Mouse (Mus musculus) CD4-positive, CD25-positive, alpha-beta regulatory T cell, adult 4 months (primary cell): ENCODE data around the gene Keap1. TPM values are rescaled to one million over a fixed set of nuclear protein-coding genes. Genes with fewer than 3 reads are reported as not detected.
"Not testable (repeated sequence)": the region's sequence is repeated elsewhere in the genome, so short reads cannot be mapped to it uniquely, and the experiment has no call there.

Experiments
- ATAC-seq: one replicate; pipeline ENCODE4 v1.8.0; 2017
- polyA plus RNA-seq, 2 experiments: library from polyadenylated mRNA; unstranded; fragments of 100-300 nt; shearing (Covaris generic); gene quantifications; one replicate each; pipeline ENCODE4 v1.2.1; 2017

Keap1 gene
- polyA plus RNA-seq, 2 experiments from 2014 or later, result 20.1 to 43.4 TPM

GRCm38 (mm10) chr9:21195736-21196505, 43.2 kb downstream of the Keap1 start:
- ATAC-seq, result not testable (repeated sequence)

GRCm38 (mm10) chr9:21194787-21195493, 44.2 kb downstream of the Keap1 start:
- ATAC-seq, result no peak

- no peak for ATAC-seq
Measured at GRCm38 (mm10) chr9:21193786-21194185, 45.4 kb downstream of the Keap1 start.

- no peak for ATAC-seq
Measured at GRCm38 (mm10) chr9:21190670-21191069, 48.5 kb downstream of the Keap1 start.

- ATAC-seq, result no peak
Measured at GRCm38 (mm10) chr9:21189905-21190304, 49.3 kb downstream of the Keap1 start.

- no peak for ATAC-seq
Measured at GRCm38 (mm10) chr9:21185436-21185835, 53.7 kb downstream of the Keap1 start.

GRCm38 (mm10) chr9:21184733-21185132, 54.4 kb downstream of the Keap1 start:
- no peak for ATAC-seq

- peak; percentile 69 for ATAC-seq
Measured at GRCm38 (mm10) chr9:21183905-21184413, 55.2 kb downstream of the Keap1 start.

GRCm38 (mm10) chr9:21183421-21183820, 55.7 kb downstream of the Keap1 start:
- peak; percentile 59 for ATAC-seq

- no peak for ATAC-seq
Measured at GRCm38 (mm10) chr9:21181421-21182220, 57.5 kb downstream of the Keap1 start.

GRCm38 (mm10) chr9:21180841-21181240, 58.3 kb downstream of the Keap1 start:
- no peak for ATAC-seq

- no peak for ATAC-seq
Measured at GRCm38 (mm10) chr9:21180402-21180801, 58.8 kb downstream of the Keap1 start.

Other genes with a start within 250 kb of the Keap1 start
- gene Mrpl4, start 236.6 kb downstream of the Keap1 start, polyA plus RNA-seq, result 100 to 1,000 TPM in 1 of 2 experiments, 10 to 100 TPM in 1; 94.9 to 122 TPM
- gene Icam1, start 223.4 kb downstream of the Keap1 start, polyA plus RNA-seq, result 100 to 1,000 TPM in 1 of 2 experiments, 10 to 100 TPM in 1; 66.8 to 106 TPM
- 1 to 10 TPM; 2.7 to 3.5 TPM for gene Icam4, start 210.0 kb downstream of the Keap1 start, polyA plus RNA-seq
- under 1 TPM in 1 of 2 experiments, not detected in 1; 0.20 TPM for gene Icam5, start 207.3 kb downstream of the Keap1 start, polyA plus RNA-seq
- gene Zglp1, start 172.3 kb downstream of the Keap1 start, polyA plus RNA-seq, result 1 to 10 TPM in 1 of 2 experiments, not detected in 1; 1.4 TPM
- under 1 TPM in 1 of 2 experiments, not detected in 1; 0.75 TPM for gene Gm49373, start 166.3 kb downstream of the Keap1 start, polyA plus RNA-seq
- 10 to 100 TPM; 13.9 to 16.5 TPM for gene Fdx1l, start 165.7 kb downstream of the Keap1 start, polyA plus RNA-seq
- 1 to 10 TPM in 1 of 2 experiments, under 1 TPM in 1; 0.20 to 2.9 TPM for gene Gm38431, start 147.4 kb downstream of the Keap1 start, polyA plus RNA-seq
- 10 to 100 TPM; 18.5 to 21.1 TPM for gene Raver1, start 147.4 kb downstream of the Keap1 start, polyA plus RNA-seq
- 10 to 100 TPM; 35.2 to 77.5 TPM for gene Tyk2, start 108.1 kb downstream of the Keap1 start, polyA plus RNA-seq
- 100 to 1,000 TPM; 100 to 115 TPM for gene Cdc37, start 89.4 kb downstream of the Keap1 start, polyA plus RNA-seq
- 1 to 10 TPM in 1 of 2 experiments, under 1 TPM in 1; 0.67 to 1.3 TPM for gene Pde4a, start 73.6 kb downstream of the Keap1 start, polyA plus RNA-seq
- gene S1pr5, start 9.1 kb upstream of the Keap1 start, polyA plus RNA-seq, result under 1 TPM in 1 of 2 experiments, not detected in 1; 0.12 TPM
- 10 to 100 TPM; 25.3 to 29.8 TPM for gene Atg4d, start 25.9 kb upstream of the Keap1 start, polyA plus RNA-seq
- gene Kri1, start 48.6 kb upstream of the Keap1 start, polyA plus RNA-seq, result 10 to 100 TPM; 25.2 to 45.3 TPM
- gene Cdkn2d, start 52.0 kb upstream of the Keap1 start, polyA plus RNA-seq, result 100 to 1,000 TPM; 124 to 126 TPM
- 1 to 10 TPM; 2.4 to 2.9 TPM for gene Ap1m2, start 73.0 kb upstream of the Keap1 start, polyA plus RNA-seq
- gene Slc44a2, start 81.3 kb upstream of the Keap1 start, polyA plus RNA-seq, result 100 to 1,000 TPM; 242 to 364 TPM
- gene Ilf3, start 128.5 kb upstream of the Keap1 start, polyA plus RNA-seq, result 100 to 1,000 TPM; 127 to 203 TPM
- gene Qtrt1, start 172.5 kb upstream of the Keap1 start, polyA plus RNA-seq, result 10 to 100 TPM; 32.1 to 46.9 TPM
- 100 to 1,000 TPM in 1 of 2 experiments, 10 to 100 TPM in 1; 97.0 to 119 TPM for gene Dnm2, start 185.5 kb upstream of the Keap1 start, polyA plus RNA-seq